Mouse (Mus musculus): Measurements from ENCODE around the gene Ntn5. TPM values are rescaled to one million over a fixed set of nuclear protein-coding genes. Genes with fewer than 3 reads are reported as not detected.

Ntn5 gene
- polyA plus RNA-seq, 2 experiments from 2014 or later = not detected

DNA sequence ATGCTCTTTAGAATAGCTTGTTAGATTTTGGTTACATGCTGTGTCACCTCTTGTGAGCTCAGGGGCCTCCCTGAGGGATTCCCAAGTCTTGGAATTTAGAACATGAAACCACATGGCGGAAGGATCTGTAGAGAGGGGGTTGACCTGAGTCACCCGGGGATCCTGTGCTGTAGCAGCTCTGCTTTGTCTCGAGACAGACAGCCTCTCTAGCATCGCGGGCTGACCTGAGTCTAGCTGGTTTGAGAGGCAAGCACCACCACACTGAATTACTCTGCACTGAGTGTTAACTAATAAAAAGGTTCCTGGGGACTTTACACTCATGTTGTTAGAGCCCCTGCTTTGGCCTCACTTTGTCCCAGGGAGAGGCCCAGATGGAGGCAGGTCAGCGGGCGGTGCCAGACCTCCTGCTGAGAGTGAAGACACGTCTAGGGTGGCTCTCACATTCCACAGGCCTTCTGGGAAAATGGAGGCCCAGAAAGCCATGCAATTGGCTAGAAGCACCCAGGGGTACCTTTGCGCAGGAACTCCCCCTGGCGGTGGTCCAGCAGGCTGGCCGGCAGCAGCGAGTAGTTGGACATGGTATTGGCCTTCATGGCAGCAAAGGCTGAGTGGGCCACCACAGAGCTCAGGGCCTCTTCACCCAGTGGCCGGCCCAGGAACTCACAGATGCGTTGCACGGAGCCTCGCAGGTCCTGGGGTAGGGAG, 47.1 kb downstream of the Ntn5 start:
- ATAC-seq = no peak

GRCm38 (mm10) chr7:45733477-45733876, 49.7 kb downstream of the Ntn5 start:
- peak; percentile 99 for ATAC-seq

DNA sequence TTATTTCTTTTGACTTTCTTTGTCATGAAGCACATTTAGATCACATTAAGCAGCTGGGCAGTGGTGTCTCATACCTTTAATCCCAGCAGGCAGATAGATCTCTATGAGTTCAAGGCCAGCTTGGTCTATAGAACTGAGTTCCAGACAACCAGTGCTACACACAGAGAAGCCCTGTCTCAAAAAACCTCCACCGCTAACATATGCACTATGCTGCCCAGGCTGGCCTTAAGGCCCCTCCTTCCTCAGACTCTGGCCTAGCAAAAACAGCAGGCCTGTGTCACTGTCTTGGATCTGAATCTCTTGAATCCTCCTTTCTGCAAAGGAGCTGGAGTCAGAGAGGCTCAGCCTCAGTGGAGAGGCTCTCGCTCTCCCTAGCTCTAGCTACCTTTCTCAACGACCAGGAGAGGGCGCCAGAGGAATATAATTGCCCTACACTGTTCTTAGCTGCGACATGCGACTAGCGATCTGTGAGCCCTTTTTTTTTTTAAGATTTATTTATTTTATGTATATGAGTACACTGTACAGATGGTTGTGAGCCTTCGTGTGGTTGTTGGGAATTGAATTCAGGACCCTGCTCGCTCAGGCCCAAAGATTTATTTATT, 55.4 kb downstream of the Ntn5 start:
- peak; percentile 66 for ATAC-seq

DNA sequence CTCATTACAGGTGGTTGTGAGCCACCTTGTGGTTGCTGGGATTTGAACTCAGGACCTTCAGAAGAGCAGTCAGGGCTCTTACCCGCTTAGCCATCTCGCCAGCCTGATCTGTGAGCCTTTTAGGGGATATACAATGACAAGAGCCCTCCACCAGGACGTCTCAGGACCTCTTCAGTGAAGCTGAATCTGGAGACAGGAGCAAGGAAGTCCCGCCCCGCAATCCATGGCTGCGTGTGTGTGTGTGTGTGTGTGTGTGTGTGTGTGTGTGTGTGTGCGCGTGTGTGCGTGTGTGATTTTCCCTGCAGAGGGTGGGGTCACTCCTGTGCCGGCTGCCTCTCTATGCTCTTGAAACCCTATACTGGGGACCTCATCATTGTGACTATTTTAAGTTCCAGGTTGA, 56.0 kb downstream of the Ntn5 start:
- ATAC-seq = no peak

DNA sequence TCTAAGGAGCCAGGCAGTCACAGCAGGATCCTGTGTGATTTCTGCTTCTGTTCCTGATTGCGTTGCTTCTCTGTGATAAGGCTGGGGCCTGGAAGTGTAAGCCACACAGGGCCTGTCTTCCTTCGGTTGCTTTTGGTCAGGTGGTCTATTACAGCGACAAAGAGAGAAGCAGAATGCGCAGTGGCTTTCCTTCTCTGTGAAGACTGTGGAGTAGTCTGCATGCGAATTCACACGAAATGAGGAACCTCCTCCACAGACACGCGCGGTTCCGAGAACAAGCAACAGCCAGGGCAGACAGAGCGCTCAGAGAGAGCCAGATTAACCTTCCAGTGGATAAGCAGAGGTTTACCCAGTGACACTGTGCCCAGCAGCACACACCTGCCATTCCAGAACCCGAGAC, 57.5 kb downstream of the Ntn5 start:
- no peak for ATAC-seq

- ATAC-seq = peak; percentile 89
Observed at GRCm38 (mm10) chr7:45741777-45742176, 58.0 kb downstream of the Ntn5 start.

DNA sequence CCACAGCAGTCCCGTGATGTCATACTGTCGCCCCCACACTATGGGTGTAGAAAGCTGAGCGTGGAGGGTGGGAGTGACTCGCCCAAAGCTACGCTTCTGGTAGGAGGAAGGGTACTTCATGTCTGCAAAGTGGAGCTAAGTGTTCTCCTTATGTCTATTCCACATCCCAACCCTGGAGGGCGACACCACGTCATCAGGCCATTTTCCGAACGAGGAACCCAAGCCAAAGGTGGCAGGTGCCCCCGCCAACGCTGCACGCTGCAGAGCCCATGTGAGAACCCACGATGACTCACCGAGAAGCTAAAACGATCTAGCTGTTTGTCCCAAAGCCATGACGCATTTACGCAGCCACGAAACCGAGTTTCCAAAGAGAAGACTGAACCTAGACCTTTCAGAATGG, 58.5 kb downstream of the Ntn5 start:
- ATAC-seq = peak; percentile 56

Other genes starting within 250 kb of the Ntn5 start
- 10 to 100 TPM in 1 of 2 experiments, 1 to 10 TPM in 1; 9.2 to 18.2 TPM for gene Gys1, start 249.2 kb upstream of the Ntn5 start, polyA plus RNA-seq (2017; shearing (Covaris generic))
- 10 to 100 TPM; 41.9 to 51.9 TPM for gene Ruvbl2, start 245.9 kb upstream of the Ntn5 start, polyA plus RNA-seq (2017; shearing (Covaris generic))
- 1,000 to 10,000 TPM; 1,962 to 2,374 TPM for gene Ftl1, start 224.1 kb upstream of the Ntn5 start, polyA plus RNA-seq (2017; shearing (Covaris generic))
- gene Bax, start 217.1 kb upstream of the Ntn5 start, polyA plus RNA-seq (2017; shearing (Covaris generic)) = 100 to 1,000 TPM; 146 to 164 TPM
- 1 to 10 TPM; 1.2 TPM for gene Tulp2, start 202.1 kb upstream of the Ntn5 start, polyA plus RNA-seq (2017; shearing (Covaris generic))
- under 1 TPM in 1 of 2 experiments, not detected in 1; 0.62 TPM for gene Gm45808, start 197.2 kb upstream of the Ntn5 start, polyA plus RNA-seq (2017; shearing (Covaris generic))
- gene Dhdh, start 195.2 kb upstream of the Ntn5 start, polyA plus RNA-seq (2017; shearing (Covaris generic)) = 1 to 10 TPM; 1.1 to 2.7 TPM
- gene Nucb1, start 173.6 kb upstream of the Ntn5 start, polyA plus RNA-seq (2017; shearing (Covaris generic)) = 100 to 1,000 TPM; 124 to 159 TPM
- 100 to 1,000 TPM in 1 of 2 experiments, 10 to 100 TPM in 1; 49.3 to 132 TPM for gene Ppp1r15a, start 157.8 kb upstream of the Ntn5 start, polyA plus RNA-seq (2017; shearing (Covaris generic))
- gene Plekha4, start 157.7 kb upstream of the Ntn5 start, polyA plus RNA-seq (2017; shearing (Covaris generic)) = under 1 TPM in 1 of 2 experiments, not detected in 1; 0.20 TPM
- under 1 TPM; 0.77 to 0.81 TPM for gene Hsd17b14, start 129.1 kb upstream of the Ntn5 start, polyA plus RNA-seq (2017; shearing (Covaris generic))
- gene Bcat2, start 113.9 kb upstream of the Ntn5 start, polyA plus RNA-seq (2017; shearing (Covaris generic)) = 10 to 100 TPM; 46.4 to 77.9 TPM
- gene Fgf21, start 68.5 kb upstream of the Ntn5 start, polyA plus RNA-seq (2017; shearing (Covaris generic)) = not detected
- gene Fut1, start 66.7 kb upstream of the Ntn5 start, polyA plus RNA-seq (2017; shearing (Covaris generic)) = not detected
- gene Izumo1, start 62.2 kb upstream of the Ntn5 start, polyA plus RNA-seq (2017; shearing (Covaris generic)) = not detected
- under 1 TPM in 1 of 2 experiments, not detected in 1; 0.20 TPM for gene Rasip1, start 56.5 kb upstream of the Ntn5 start, polyA plus RNA-seq (2017; shearing (Covaris generic))
- gene Mamstr, start 44.0 kb upstream of the Ntn5 start, polyA plus RNA-seq (2017; shearing (Covaris generic)) = under 1 TPM; 0.32 to 0.40 TPM
- not detected for gene Fut2, start 17.6 kb upstream of the Ntn5 start, polyA plus RNA-seq (2017; shearing (Covaris generic))
- gene Sec1, start 10.4 kb downstream of the Ntn5 start, polyA plus RNA-seq (2017; shearing (Covaris generic)) = under 1 TPM in 1 of 2 experiments, not detected in 1; 0.30 TPM
- 1 to 10 TPM; 1.2 to 1.3 TPM for gene Car11, start 15.8 kb downstream of the Ntn5 start, polyA plus RNA-seq (2017; shearing (Covaris generic))
- gene Dbp, start 21.1 kb downstream of the Ntn5 start, polyA plus RNA-seq (2017; shearing (Covaris generic)) = 1 to 10 TPM; 7.4 to 8.8 TPM
- gene Rpl18, start 31.4 kb downstream of the Ntn5 start, polyA plus RNA-seq (2017; shearing (Covaris generic)) = 1,000 to 10,000 TPM; 2,369 to 2,427 TPM
- gene Sphk2, start 34.0 kb downstream of the Ntn5 start, polyA plus RNA-seq (2017; shearing (Covaris generic)) = 10 to 100 TPM; 15.2 to 21.1 TPM
- gene Fam83e, start 37.2 kb downstream of the Ntn5 start, polyA plus RNA-seq (2017; shearing (Covaris generic)) = not detected
- gene Spaca4, start 41.8 kb downstream of the Ntn5 start, polyA plus RNA-seq (2017; shearing (Covaris generic)) = not detected
- gene Lmtk3, start 99.7 kb downstream of the Ntn5 start, polyA plus RNA-seq (2017; shearing (Covaris generic)) = not detected
- gene Sult2b1, start 100.6 kb downstream of the Ntn5 start, polyA plus RNA-seq (2017; shearing (Covaris generic)) = 1 to 10 TPM; 3.1 to 5.2 TPM
- 10 to 100 TPM; 20.8 to 21.4 TPM for gene Cyth2, start 130.6 kb downstream of the Ntn5 start, polyA plus RNA-seq (2017; shearing (Covaris generic))
- not detected for gene Kcnj14, start 140.8 kb downstream of the Ntn5 start, polyA plus RNA-seq (2017; shearing (Covaris generic))
- gene Grwd1, start 146.9 kb downstream of the Ntn5 start, polyA plus RNA-seq (2017; shearing (Covaris generic)) = 10 to 100 TPM; 26.2 to 36.3 TPM
- 10 to 100 TPM; 21.2 to 27.0 TPM for gene Kdelr1, start 188.8 kb downstream of the Ntn5 start, polyA plus RNA-seq (2017; shearing (Covaris generic))
- gene Grin2d, start 194.4 kb downstream of the Ntn5 start, polyA plus RNA-seq (2017; shearing (Covaris generic)) = under 1 TPM in 1 of 2 experiments, not detected in 1; 0.23 TPM
- not detected for gene Syngr4, start 212.7 kb downstream of the Ntn5 start, polyA plus RNA-seq (2017; shearing (Covaris generic))
- gene Tmem143, start 212.9 kb downstream of the Ntn5 start, polyA plus RNA-seq (2017; shearing (Covaris generic)) = 1 to 10 TPM; 5.9 to 8.9 TPM
- 100 to 1,000 TPM; 575 to 614 TPM for gene Emp3, start 237.4 kb downstream of the Ntn5 start, polyA plus RNA-seq (2017; shearing (Covaris generic))
- gene Ccdc114, start 240.1 kb downstream of the Ntn5 start, polyA plus RNA-seq (2017; shearing (Covaris generic)) = 1 to 10 TPM; 2.9 to 3.7 TPM